Mouse (Mus musculus): Measurements from ENCODE around the gene Diaph3. TPM values are rescaled to one million over a fixed set of nuclear protein-coding genes. Genes with fewer than 3 reads are reported as not detected.

The Diaph3 gene
- polyA plus RNA-seq, 1 experiment from 2014 or later: 15.3 TPM

- Histone ChIP-seq H3K4me1 (ENCODE audit: control insufficient read depth in 2 of 2, insufficient read depth in 2 of 2, low read length in 2 of 2) (peaks cover 2 to 7% of the 10 kb centered on the region in 2 experiments; a peak in 2 of 4 replicates), H3K9me3 (ENCODE audit: control insufficient read depth, low read length) (no peaks in the 10 kb centered on the region), H3K27me3 (ENCODE audit: control insufficient read depth, insufficient read depth, low read length) (no peaks in the 10 kb centered on the region), H3K4me2 (ENCODE audit: low read length) (no peak overlapping the region), H3K4me3 (ENCODE audit: control insufficient read depth in 1 of 2, insufficient read depth in 1 of 2, low read depth in 1 of 2, low read length in 2 of 2) (no peak overlapping the region), H3K9ac (ENCODE audit: low read length) (no peak overlapping the region), H3K36me3 (ENCODE audit: control insufficient read depth, insufficient read depth, low read length) (no peaks in the 10 kb centered on the region), H3K27ac (replicated peaks in 1 of 2; ENCODE audit: control insufficient read depth in 1 of 2, insufficient read depth in 1 of 2, low read depth in 2 of 2, low read length in 2 of 2) (no peak overlapping the region)
- ATAC-seq (ENCODE audit: insufficient number of reproducible peaks, insufficient read depth, low FRiP score, low read depth): no peak
Observed at GRCm38 (mm10) chr14:86681951-86682350, 459.1 kb downstream of the Diaph3 start.

GRCm38 (mm10) chr14:86678992-86679391 lies 462.0 kb downstream of the Diaph3 start:
- ATAC-seq (ENCODE audit: insufficient number of reproducible peaks, insufficient read depth, low FRiP score, low read depth): no peak
- H3K9ac ChIP-seq (ENCODE audit: low read length): no peak overlapping the region
- 97% methylated on average over 3 of the region's 3 CpGs for WGBS
- no peak overlapping the region for H3K27ac ChIP-seq (replicated peaks in 1 of 2; ENCODE audit: control insufficient read depth in 1 of 2, insufficient read depth in 1 of 2, low read depth in 2 of 2, low read length in 2 of 2)
- H3K4me2 ChIP-seq (ENCODE audit: low read length): no peak overlapping the region
- no peak overlapping the region for H3K4me3 ChIP-seq (ENCODE audit: control insufficient read depth in 1 of 2, insufficient read depth in 1 of 2, low read depth in 1 of 2, low read length in 2 of 2)
- no peaks in the 10 kb centered on the region for H3K27me3 ChIP-seq (ENCODE audit: control insufficient read depth, insufficient read depth, low read length)
- H3K4me1 ChIP-seq (ENCODE audit: control insufficient read depth in 2 of 2, insufficient read depth in 2 of 2, low read length in 2 of 2): peaks cover 0 to 3% of the 10 kb centered on the region in 2 experiments; a peak in 1 of 4 replicates
- no peaks in the 10 kb centered on the region for H3K9me3 ChIP-seq (ENCODE audit: control insufficient read depth, low read length)
- H3K36me3 ChIP-seq (ENCODE audit: control insufficient read depth, insufficient read depth, low read length): no peaks in the 10 kb centered on the region

- Histone ChIP-seq H3K9me3 (ENCODE audit: control insufficient read depth, low read length) (no peaks in the 10 kb centered on the region), H3K4me1 (ENCODE audit: control insufficient read depth in 2 of 2, insufficient read depth in 2 of 2, low read length in 2 of 2) (peaks cover 0 to 3% of the 10 kb centered on the region in 2 experiments; a peak in 1 of 4 replicates), H3K4me2 (ENCODE audit: low read length) (no peak overlapping the region), H3K4me3 (ENCODE audit: control insufficient read depth in 1 of 2, insufficient read depth in 1 of 2, low read depth in 1 of 2, low read length in 2 of 2) (no peak overlapping the region), H3K9ac (ENCODE audit: low read length) (no peak overlapping the region), H3K27ac (replicated peaks in 1 of 2; ENCODE audit: control insufficient read depth in 1 of 2, insufficient read depth in 1 of 2, low read depth in 2 of 2, low read length in 2 of 2) (no peak overlapping the region), H3K36me3 (ENCODE audit: control insufficient read depth, insufficient read depth, low read length) (no peaks in the 10 kb centered on the region), H3K27me3 (ENCODE audit: control insufficient read depth, insufficient read depth, low read length) (no peaks in the 10 kb centered on the region)
- WGBS: 55% methylated on average over 5 of the region's 5 CpGs
- ATAC-seq (ENCODE audit: insufficient number of reproducible peaks, insufficient read depth, low FRiP score, low read depth): no peak
Observed at GRCm38 (mm10) chr14:86678179-86678780, 462.8 kb downstream of the Diaph3 start.

- no peak for ATAC-seq (ENCODE audit: insufficient number of reproducible peaks, insufficient read depth, low FRiP score, low read depth)
- H3K4me2 ChIP-seq (ENCODE audit: low read length): no peak overlapping the region
- no peak overlapping the region for H3K4me3 ChIP-seq (ENCODE audit: control insufficient read depth in 1 of 2, insufficient read depth in 1 of 2, low read depth in 1 of 2, low read length in 2 of 2)
- no peak overlapping the region for H3K27ac ChIP-seq (replicated peaks in 1 of 2; ENCODE audit: control insufficient read depth in 1 of 2, insufficient read depth in 1 of 2, low read depth in 2 of 2, low read length in 2 of 2)
- no peaks in the 10 kb centered on the region for H3K27me3 ChIP-seq (ENCODE audit: control insufficient read depth, insufficient read depth, low read length)
- H3K4me1 ChIP-seq (ENCODE audit: control insufficient read depth in 2 of 2, insufficient read depth in 2 of 2, low read length in 2 of 2): peaks cover 0 to 3% of the 10 kb centered on the region in 2 experiments; a peak in 1 of 4 replicates
- H3K9me3 ChIP-seq (ENCODE audit: control insufficient read depth, low read length): no peaks in the 10 kb centered on the region
- no peaks in the 10 kb centered on the region for H3K36me3 ChIP-seq (ENCODE audit: control insufficient read depth, insufficient read depth, low read length)
- 61% methylated on average over 6 of the region's 6 CpGs for WGBS
- no peak overlapping the region for H3K9ac ChIP-seq (ENCODE audit: low read length)
Observed at GRCm38 (mm10) chr14:86677015-86677414, 464.0 kb downstream of the Diaph3 start.

- Histone ChIP-seq H3K36me3 (ENCODE audit: control insufficient read depth, insufficient read depth, low read length) (no peaks in the 10 kb centered on the region), H3K4me1 (ENCODE audit: control insufficient read depth in 2 of 2, insufficient read depth in 2 of 2, low read length in 2 of 2) (peaks cover 0 to 3% of the 10 kb centered on the region in 2 experiments; a peak in 1 of 4 replicates), H3K4me2 (ENCODE audit: low read length) (peak overlapping the region; percentile 27), H3K27ac (replicated peaks in 1 of 2; ENCODE audit: control insufficient read depth in 1 of 2, insufficient read depth in 1 of 2, low read depth in 2 of 2, low read length in 2 of 2) (no peak overlapping the region), H3K9me3 (ENCODE audit: control insufficient read depth, low read length) (no peaks in the 10 kb centered on the region), H3K9ac (ENCODE audit: low read length) (no peak overlapping the region), H3K27me3 (ENCODE audit: control insufficient read depth, insufficient read depth, low read length) (no peaks in the 10 kb centered on the region), H3K4me3 (ENCODE audit: control insufficient read depth in 1 of 2, insufficient read depth in 1 of 2, low read depth in 1 of 2, low read length in 2 of 2) (no peak overlapping the region)
- 46% methylated on average over 8 of the region's 8 CpGs for WGBS
- no peak for ATAC-seq (ENCODE audit: insufficient number of reproducible peaks, insufficient read depth, low FRiP score, low read depth)
Observed at GRCm38 (mm10) chr14:86675314-86675713, 465.7 kb downstream of the Diaph3 start.

GRCm38 (mm10) chr14:86662846-86663245 lies 478.2 kb downstream of the Diaph3 start:
- Histone ChIP-seq H3K4me2 (ENCODE audit: low read length) (no peak overlapping the region), H3K36me3 (ENCODE audit: control insufficient read depth, insufficient read depth, low read length) (no peaks in the 10 kb centered on the region), H3K4me3 (ENCODE audit: control insufficient read depth in 1 of 2, insufficient read depth in 1 of 2, low read depth in 1 of 2, low read length in 2 of 2) (no peak overlapping the region), H3K9ac (ENCODE audit: low read length) (no peak overlapping the region), H3K9me3 (ENCODE audit: control insufficient read depth, low read length) (no peaks in the 10 kb centered on the region), H3K27me3 (ENCODE audit: control insufficient read depth, insufficient read depth, low read length) (no peaks in the 10 kb centered on the region), H3K27ac (replicated peaks in 1 of 2; ENCODE audit: control insufficient read depth in 1 of 2, insufficient read depth in 1 of 2, low read depth in 2 of 2, low read length in 2 of 2) (no peak overlapping the region), H3K4me1 (ENCODE audit: control insufficient read depth in 2 of 2, insufficient read depth in 2 of 2, low read length in 2 of 2) (no peaks in the 10 kb centered on the region)
- 73% methylated on average over 4 of the region's 4 CpGs for WGBS
- no peak for ATAC-seq (ENCODE audit: insufficient number of reproducible peaks, insufficient read depth, low FRiP score, low read depth)

GRCm38 (mm10) chr14:86660556-86660955 lies 480.5 kb downstream of the Diaph3 start:
- WGBS: 93% methylated on average over 3 of the region's 3 CpGs
- Histone ChIP-seq H3K4me3 (ENCODE audit: control insufficient read depth in 1 of 2, insufficient read depth in 1 of 2, low read depth in 1 of 2, low read length in 2 of 2) (no peak overlapping the region), H3K9ac (ENCODE audit: low read length) (no peak overlapping the region), H3K36me3 (ENCODE audit: control insufficient read depth, insufficient read depth, low read length) (no peaks in the 10 kb centered on the region), H3K9me3 (ENCODE audit: control insufficient read depth, low read length) (no peaks in the 10 kb centered on the region), H3K4me1 (ENCODE audit: control insufficient read depth in 2 of 2, insufficient read depth in 2 of 2, low read length in 2 of 2) (no peaks in the 10 kb centered on the region), H3K27ac (replicated peaks in 1 of 2; ENCODE audit: control insufficient read depth in 1 of 2, insufficient read depth in 1 of 2, low read depth in 2 of 2, low read length in 2 of 2) (no peak overlapping the region), H3K4me2 (ENCODE audit: low read length) (no peak overlapping the region), H3K27me3 (ENCODE audit: control insufficient read depth, insufficient read depth, low read length) (no peaks in the 10 kb centered on the region)
- ATAC-seq (ENCODE audit: insufficient number of reproducible peaks, insufficient read depth, low FRiP score, low read depth): no peak

- no peak for ATAC-seq (ENCODE audit: insufficient number of reproducible peaks, insufficient read depth, low FRiP score, low read depth)
- H3K27ac ChIP-seq (replicated peaks in 1 of 2; ENCODE audit: control insufficient read depth in 1 of 2, insufficient read depth in 1 of 2, low read depth in 2 of 2, low read length in 2 of 2): no peak overlapping the region
- no peaks in the 10 kb centered on the region for H3K4me1 ChIP-seq (ENCODE audit: control insufficient read depth in 2 of 2, insufficient read depth in 2 of 2, low read length in 2 of 2)
- no peaks in the 10 kb centered on the region for H3K36me3 ChIP-seq (ENCODE audit: control insufficient read depth, insufficient read depth, low read length)
- H3K9me3 ChIP-seq (ENCODE audit: control insufficient read depth, low read length): no peaks in the 10 kb centered on the region
- H3K4me2 ChIP-seq (ENCODE audit: low read length): no peak overlapping the region
- 54% methylated on average over 5 of the region's 5 CpGs for WGBS
- no peaks in the 10 kb centered on the region for H3K27me3 ChIP-seq (ENCODE audit: control insufficient read depth, insufficient read depth, low read length)
- H3K4me3 ChIP-seq (ENCODE audit: control insufficient read depth in 1 of 2, insufficient read depth in 1 of 2, low read depth in 1 of 2, low read length in 2 of 2): no peak overlapping the region
- no peak overlapping the region for H3K9ac ChIP-seq (ENCODE audit: low read length)
Observed at GRCm38 (mm10) chr14:86656262-86656661, 484.8 kb downstream of the Diaph3 start.
